Mouse (Mus musculus) heart, postnatal 0 days (tissue): ENCODE results near the gene Kxd1. TPM values are rescaled to one million over a fixed set of nuclear protein-coding genes. Genes with fewer than 3 reads are reported as not detected.

Experiments used
- ATAC-seq: fragments of 200-750 bp; cut with Nextera tagmentation; 2 replicates; pipeline ENCODE4 v1.8.0; 2017; ENCODE audit warnings: low read depth, moderate number of reproducible peaks, moderate library complexity; ENCODE audit not compliant: insufficient read depth
- DNase-seq: peaks from one replicate; pipeline ENCODE4 v3.0.0-alpha.2; 2016; ENCODE audit warnings: low spot score
- H3K27ac ChIP-seq: fragments of 300-500 bp; sonication (generic); 2 replicates; pipeline ENCODE4 v1.5.1; 2014; ENCODE audit warnings: low read depth, mild to moderate bottlenecking
- H3K27me3 ChIP-seq: fragments of 300-500 bp; sonication (generic); 2 replicates; pipeline ENCODE4 v1.6.1; 2014; ENCODE audit warnings: low read length, mixed read lengths; ENCODE audit not compliant: control insufficient read depth, insufficient read depth
- H3K36me3 ChIP-seq: fragments of 300-500 bp; sonication (generic); replicated peaks from 2 replicates; pipeline ENCODE4 v1.6.1; 2014; ENCODE audit warnings: low read length, mixed read lengths; ENCODE audit not compliant: control insufficient read depth, insufficient read depth
- H3K4me1 ChIP-seq: fragments of 300-500 bp; sonication (generic); 2 replicates; pipeline ENCODE4 v1.6.1; 2014; ENCODE audit warnings: antibody characterized with exemption; ENCODE audit not compliant: control insufficient read depth, insufficient read depth
- H3K4me2 ChIP-seq: fragments of 300-500 bp; sonication (generic); 2 replicates; pipeline ENCODE4 v1.6.1; 2014; ENCODE audit warnings: low read depth, mild to moderate bottlenecking, low read length, moderate library complexity
- H3K4me3 ChIP-seq: fragments of 300-500 bp; sonication (generic); 2 replicates; pipeline ENCODE4 v1.5.1; 2014; ENCODE audit warnings: low read depth, low read length
- H3K9ac ChIP-seq: fragments of 300-500 bp; sonication (generic); replicated peaks from 2 replicates; pipeline ENCODE4 v1.6.1; 2014; ENCODE audit warnings: low read depth, low read length, mixed read lengths
- H3K9me3 ChIP-seq: fragments of 300-500 bp; sonication (generic); replicated peaks from 2 replicates; pipeline ENCODE4 v1.6.1; 2016; ENCODE audit warnings: low read length; ENCODE audit not compliant: control insufficient read depth
- CTCF ChIP-seq: IDR thresholded peaks from 2 replicates; pipeline ENCODE4 v1.5.1; 2016; ENCODE audit warnings: antibody characterized with exemption, control low read depth, low read depth
- EP300 ChIP-seq: IDR thresholded peaks from 2 replicates; pipeline ENCODE4 v1.6.1; 2016; ENCODE audit warnings: antibody characterized with exemption, low read depth
- WGBS: fragments of 180-500 bp; shearing (Covaris S2); extraction: QIAGEN DNeasy Blood & Tissue Kit; methylation state at CpG from one replicate; pipeline ENCODE4 v1.1.7; 2014; 5-methylcytosine and 5-hydroxymethylcytosine counted together
- polyA plus RNA-seq: library from polyadenylated mRNA; unstranded; fragments of >200 nt; fragmentation: Nextera tagmentation; extraction: Ambion mirVana; gene quantifications from 2 replicates; pipeline ENCODE4 v1.2.1, GENCODE M21; 2015
- total RNA-seq: library from RNA; depleted of rRNA; stranded (reverse); fragments of >200 nt; gene quantifications from 2 replicates; pipeline ENCODE4 v1.2.3, GENCODE M21; 2014; ENCODE audit warnings: low replicate concordance

Gene Kxd1
- total and polyA plus RNA-seq, 2 experiments from 2014 or later, result 93.5 to 120 TPM

- DNase-seq, result peak; percentile 96
- Histone ChIP-seq H3K27ac (peak overlapping the region; percentile 96), H3K4me1 (peaks cover 17% of the 10 kb centered on the region; the same call in 1 of the 2 replicates), H3K4me3 (peak overlapping the region; percentile 94), H3K4me2 (peak overlapping the region; percentile 93), H3K9me3 (no peaks in the 10 kb centered on the region), H3K9ac (peak overlapping the region; percentile 78), H3K36me3 (peaks cover 20% of the 10 kb centered on the region), H3K27me3 (no peaks in the 10 kb centered on the region)
- peak; percentile 86 for ATAC-seq
- TF ChIP-seq CTCF, result peak; percentile 77
- peak; percentile 56 for TF ChIP-seq EP300
- under 1% methylated on average over 51 of the region's 51 CpGs for WGBS
Measured at GRCm38 (mm10) chr8:70522592-70523403, 5.0 kb downstream of the Kxd1 start.

GRCm38 (mm10) chr8:70519606-70520005 lies 8.2 kb downstream of the Kxd1 start:
- ATAC-seq (no peak), DNase-seq (no peak)
- Histone ChIP-seq H3K4me1 (peaks cover 12% of the 10 kb centered on the region; the same call in 1 of the 2 replicates), H3K27me3 (no peaks in the 10 kb centered on the region), H3K27ac (no peak overlapping the region), H3K9me3 (no peaks in the 10 kb centered on the region), H3K4me2 (no peak overlapping the region), H3K4me3 (no peak overlapping the region), H3K36me3 (peaks cover 33% of the 10 kb centered on the region), H3K9ac (no peak overlapping the region)
- TF ChIP-seq EP300, result no peak
- no peak for TF ChIP-seq CTCF
- WGBS, result 48% methylated on average over 2 of the region's 2 CpGs

GRCm38 (mm10) chr8:70519043-70519442 lies 8.7 kb downstream of the Kxd1 start:
- WGBS, result 89% methylated on average over 6 of the region's 6 CpGs
- H3K27ac ChIP-seq, result no peak overlapping the region
- no peak overlapping the region for H3K4me3 ChIP-seq
- H3K9ac ChIP-seq, result no peak overlapping the region
- H3K4me1 ChIP-seq, result peaks cover 12% of the 10 kb centered on the region; the same call in 1 of the 2 replicates
- H3K36me3 ChIP-seq, result peaks cover 38% of the 10 kb centered on the region
- no peaks in the 10 kb centered on the region for H3K9me3 ChIP-seq
- DNase-seq (no peak), ATAC-seq (no peak)
- no peaks in the 10 kb centered on the region for H3K27me3 ChIP-seq
- TF ChIP-seq EP300 (no peak), CTCF (no peak)
- H3K4me2 ChIP-seq, result no peak overlapping the region

- no peak overlapping the region for H3K4me2 ChIP-seq
- DNase-seq, result no peak
- no peak for ATAC-seq
- no peaks in the 10 kb centered on the region for H3K27me3 ChIP-seq
- H3K4me1 ChIP-seq, result 0 out of 2 replicates have a peak, but pooled peaks cover 7% of the 10 kb centered on the region
- H3K36me3 ChIP-seq, result peaks cover 43% of the 10 kb centered on the region
- H3K9ac ChIP-seq, result no peak overlapping the region
- H3K4me3 ChIP-seq, result no peak overlapping the region
- no peak for TF ChIP-seq EP300
- no peak for TF ChIP-seq CTCF
- no peak overlapping the region for H3K27ac ChIP-seq
- H3K9me3 ChIP-seq, result no peaks in the 10 kb centered on the region
- whole genome bisulfite sequencing, result 75% methylated on average over 10 of the region's 10 CpGs
Measured at GRCm38 (mm10) chr8:70517940-70518643, 9.7 kb downstream of the Kxd1 start.

- DNase-seq (no peak), ATAC-seq (no peak)
- peaks cover 34% of the 10 kb centered on the region for H3K36me3 ChIP-seq
- H3K4me1 ChIP-seq, result peaks cover 14% of the 10 kb centered on the region
- WGBS, result 6% methylated on average over 2 of the region's 2 CpGs
- no peak overlapping the region for H3K9ac ChIP-seq
- H3K27me3 ChIP-seq, result no peaks in the 10 kb centered on the region
- TF ChIP-seq CTCF (no peak), EP300 (no peak)
- no peaks in the 10 kb centered on the region for H3K9me3 ChIP-seq
- H3K4me3 ChIP-seq, result no peak overlapping the region
- no peak overlapping the region for H3K4me2 ChIP-seq
- H3K27ac ChIP-seq, result no peak overlapping the region
Measured at GRCm38 (mm10) chr8:70513441-70513840, 14.3 kb downstream of the Kxd1 start.
